Mouse (Mus musculus) B cell, adult 67 days (primary cell): ENCODE data around the gene Znfx1. TPM values are rescaled to one million over a fixed set of nuclear protein-coding genes. Genes with fewer than 3 reads are reported as not detected.

Experiments used
- total RNA-seq, 2 experiments: library from RNA; stranded (reverse); gene quantifications; 4 replicates each; pipeline ENCODE4 v1.2.4; 2023

The Znfx1 gene
- 10 to 100 TPM; 61.9 to 73.2 TPM for total RNA-seq

GRCm38 (mm10) chr2:167062965-167063880, at the start of gene Znfx1:
Gene Znfx1, minus strand, starts transcription at chr2:167063015.

GRCm38 (mm10) chr2:167014702-167015381, 48.0 kb downstream of the Znfx1 start, which contains the start of gene Ddx27:
Gene Ddx27, plus strand, starts transcription at chr2:167015193.

GRCm38 (mm10) chr2:166995796-166996532, 66.9 kb downstream of the Znfx1 start, which contains the start of gene Stau1:
Gene Stau1, minus strand, starts transcription at chr2:166996299.

Other genes starting within 250 kb of the Znfx1 start
- 10 to 100 TPM; 92.0 to 96.2 TPM for gene Cse1l, start 157.0 kb downstream of the Znfx1 start, total RNA-seq
- 10 to 100 TPM; 67.6 to 71.0 TPM for gene Stau1, start 66.7 kb downstream of the Znfx1 start, total RNA-seq
- 100 to 1,000 TPM; 104 to 108 TPM for gene Ddx27, start 47.8 kb downstream of the Znfx1 start, total RNA-seq
- 1 to 10 TPM; 4.9 to 6.3 TPM for gene Kcnb1, start 127.1 kb upstream of the Znfx1 start, total RNA-seq
- not detected for gene Ptgis, start 177.6 kb upstream of the Znfx1 start, total RNA-seq